ENCODE assay signal across 18 mouse cellular contexts in the genomic region with DNA sequence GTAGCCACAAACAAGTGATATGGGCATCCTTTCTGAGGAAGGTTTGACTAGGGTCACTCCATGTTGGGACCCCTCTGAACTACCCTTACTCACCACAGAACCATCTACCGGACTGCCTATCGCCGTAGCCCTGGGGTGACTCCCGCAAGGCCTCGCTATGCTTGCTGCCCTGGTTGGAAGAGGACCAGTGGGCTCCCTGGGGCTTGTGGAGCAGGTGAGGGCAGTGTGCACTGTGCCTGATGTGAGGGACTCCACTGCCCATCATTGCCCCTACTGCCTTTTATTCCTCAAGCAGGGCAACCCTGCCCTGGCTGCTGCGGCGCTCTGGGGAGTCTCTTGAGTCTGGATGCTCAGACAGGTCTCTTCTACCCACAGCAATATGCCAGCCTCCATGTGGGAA. TPM values are rescaled to one million over a fixed set of nuclear protein-coding genes. Genes with fewer than 3 reads are reported as not detected.
DNase-seq lines count a peak whose midpoint lies in the region; ATAC-seq and TF ChIP-seq lines count a peak whose summit lies in the region.
"Had no signal": no experiment of that assay in that cellular context is flagged by ENCODE, and none has a peak within 500 bp of the region (broad histone marks: within the 10 kb centered on the region; RNA-seq: fewer than 3 reads in every experiment).

No protein-coding gene starts in this region.

- intact Hi-C loops in heart, postnatal 25 days (cut with DNase I), result no loop called here

- H3K9me3 ChIP-seq in heart, embryonic 14.5 days (ENCODE audit: control insufficient read depth, low read length), result no peaks in the 10 kb centered on the region
- H3K9me3 ChIP-seq in kidney, postnatal 0 days (replicated peaks; ENCODE audit: low read length), result no peaks in the 10 kb centered on the region
- H3K9me3 ChIP-seq in embryonic facial prominence, embryonic 14.5 days (ENCODE audit: control insufficient read depth, low read length), result no peaks in the 10 kb centered on the region
- no peaks in the 10 kb centered on the region for H3K9me3 ChIP-seq in intestine, postnatal 0 days (ENCODE audit: control insufficient read depth)
- H3K9me3 ChIP-seq: liver, embryonic 15.5 days had no signal

- no peak for DNase-seq in heart, postnatal 25 days (ENCODE audit: low spot score)
- DNase-seq in kidney, postnatal 0 days (ENCODE audit: low spot score), result no peak
- DNase-seq in kidney, postnatal 4 days, result no peak
- no peak for DNase-seq in embryonic facial prominence, embryonic 14.5 days (ENCODE audit: low spot score)
- no peak for DNase-seq in thymus, postnatal 36 days
- DNase-seq: midbrain, embryonic 14.5 days; thymus, postnatal 25 days had no signal

- peak overlapping the region; percentile 78 for H3K4me2 ChIP-seq in heart, embryonic 14.5 days (ENCODE audit: low read length)
- H3K4me2 ChIP-seq in kidney, postnatal 0 days (ENCODE audit: low read length), result peak overlapping the region; percentile 76
- H3K4me2 ChIP-seq in embryonic facial prominence, embryonic 14.5 days (ENCODE audit: low read depth, low read length), result no peak overlapping the region
- H3K4me2 ChIP-seq in intestine, postnatal 0 days (replicated peaks; ENCODE audit: low read depth), result peak overlapping the region; percentile 37; the same call in 1 of the 2 replicates
- H3K4me2 ChIP-seq: liver, embryonic 15.5 days had no signal

- 87% methylated on average over 7 of the region's 7 CpGs for WGBS in heart, embryonic 14.5 days
- 89% methylated on average over 7 of the region's 7 CpGs for WGBS in kidney, postnatal 0 days
- 94% methylated on average over 7 of the region's 7 CpGs for WGBS in embryonic facial prominence, embryonic 14.5 days
- 95% methylated on average over 7 of the region's 7 CpGs for WGBS in intestine, postnatal 0 days

- H3K27ac ChIP-seq in heart, embryonic 14.5 days (replicated peaks in 1 of 2; ENCODE audit: control insufficient read depth in 1 of 2, insufficient read depth in 1 of 2, low read depth in 2 of 2, low read length in 2 of 2), result peak overlapping the region in 1 of 2 experiments; percentile 37; a peak in 1 of 4 replicates
- H3K27ac ChIP-seq in kidney, postnatal 0 days, result peak overlapping the region; percentile 70; the same call in 1 of the 2 replicates
- H3K27ac ChIP-seq in embryonic facial prominence, embryonic 14.5 days (replicated peaks; ENCODE audit: low read depth, low read length), result no peak overlapping the region
- no peak overlapping the region for H3K27ac ChIP-seq in intestine, postnatal 0 days (ENCODE audit: low read depth, low read length)
- H3K27ac ChIP-seq: liver, embryonic 15.5 days had no signal

- H3K4me3 ChIP-seq in heart, embryonic 14.5 days (ENCODE audit: control insufficient read depth in 1 of 2, insufficient read depth in 1 of 2, low read depth in 1 of 2, low read length in 2 of 2), result no peak overlapping the region; a peak in 1 of 4 replicates
- peak overlapping the region; percentile 53; the same call in 1 of the 2 replicates for H3K4me3 ChIP-seq in kidney, postnatal 0 days (replicated peaks; ENCODE audit: low read depth, low read length)
- no peak overlapping the region for H3K4me3 ChIP-seq in embryonic facial prominence, embryonic 14.5 days (ENCODE audit: low read depth, low read length)
- no peak overlapping the region for H3K4me3 ChIP-seq in intestine, postnatal 0 days (ENCODE audit: low read depth, low read length)
- H3K4me3 ChIP-seq: erythroblast, embryonic 14.5 days; liver, embryonic 15.5 days had no signal

- no peaks in the 10 kb centered on the region for H3K27me3 ChIP-seq in heart, embryonic 14.5 days (ENCODE audit: control insufficient read depth, insufficient read depth, low read length)
- no peaks in the 10 kb centered on the region for H3K27me3 ChIP-seq in kidney, postnatal 0 days (ENCODE audit: insufficient read depth, low read length)
- H3K27me3 ChIP-seq in embryonic facial prominence, embryonic 14.5 days (replicated peaks; ENCODE audit: control insufficient read depth, insufficient read depth, low read length), result no peaks in the 10 kb centered on the region
- no peaks in the 10 kb centered on the region for H3K27me3 ChIP-seq in intestine, postnatal 0 days (replicated peaks; ENCODE audit: control insufficient read depth, insufficient read depth, low read length)

- peak overlapping the region; percentile 81; the same call in 1 of the 2 replicates for H3K9ac ChIP-seq in heart, embryonic 14.5 days (ENCODE audit: low read length)
- H3K9ac ChIP-seq in kidney, postnatal 0 days (ENCODE audit: low read depth, low read length), result peak overlapping the region; percentile 51; the same call in 1 of the 2 replicates
- 0 out of 2 replicates have a peak overlapping the region, but pooled peaks have one; percentile 10 for H3K9ac ChIP-seq in embryonic facial prominence, embryonic 14.5 days (ENCODE audit: low read depth, low read length)
- no peak overlapping the region for H3K9ac ChIP-seq in intestine, postnatal 0 days (ENCODE audit: low read depth, low read length)
- H3K9ac ChIP-seq: liver, embryonic 15.5 days had no signal

- H3K36me3 ChIP-seq in heart, embryonic 14.5 days (ENCODE audit: control insufficient read depth, insufficient read depth, low read length), result peaks cover 44% of the 10 kb centered on the region
- H3K36me3 ChIP-seq in kidney, postnatal 0 days (ENCODE audit: insufficient read depth, low read length), result peaks cover 18% of the 10 kb centered on the region
- H3K36me3 ChIP-seq in embryonic facial prominence, embryonic 14.5 days (ENCODE audit: control insufficient read depth, insufficient read depth, low read length), result peaks cover 15% of the 10 kb centered on the region; the same call in 1 of the 2 replicates
- H3K36me3 ChIP-seq in intestine, postnatal 0 days (ENCODE audit: control insufficient read depth, insufficient read depth), result peaks cover 40% of the 10 kb centered on the region

- ATAC-seq in heart, embryonic 14.5 days (ENCODE audit: insufficient number of reproducible peaks, insufficient read depth, low FRiP score, low read depth), result no peak
- no peak for ATAC-seq in kidney, postnatal 0 days (replicated peaks; ENCODE audit: low FRiP score, low read depth)
- ATAC-seq in embryonic facial prominence, embryonic 14.5 days (ENCODE audit: low read depth), result no peak
- ATAC-seq in intestine, postnatal 0 days, result no peak
- ATAC-seq: CD4-positive, CD25-positive, alpha-beta regulatory T cell, adult 4 months had no signal

- no peak for TF ChIP-seq CTCF in kidney, postnatal 0 days (IDR thresholded peaks at IDR 0.05; ENCODE audit: low read depth)
- no peak for TF ChIP-seq CTCF in intestine, postnatal 0 days (IDR thresholded peaks at IDR 0.05; ENCODE audit: low read depth)

- peaks cover 8 to 16% of the 10 kb centered on the region in 2 experiments; a peak in 3 of 4 replicates for H3K4me1 ChIP-seq in heart, embryonic 14.5 days (ENCODE audit: control insufficient read depth in 2 of 2, insufficient read depth in 2 of 2, low read length in 2 of 2)
- H3K4me1 ChIP-seq in kidney, postnatal 0 days (replicated peaks; ENCODE audit: insufficient read depth, low read length), result no peaks in the 10 kb centered on the region; the same call in 1 of the 2 replicates
- H3K4me1 ChIP-seq in embryonic facial prominence, embryonic 14.5 days (ENCODE audit: control insufficient read depth, insufficient read depth, low read length), result no peaks in the 10 kb centered on the region
- 0 out of 2 replicates have a peak, but pooled peaks cover 1% of the 10 kb centered on the region for H3K4me1 ChIP-seq in intestine, postnatal 0 days (replicated peaks; ENCODE audit: control insufficient read depth, insufficient read depth, low read length)

RNA-seq across cellular contexts. Expression of a gene that starts 3.8 kb away (rescaled TPM):
- not detected in 2 replicates for polyA plus RNA-seq in heart, embryonic 14.5 days (2014; fragmentation: Nextera tagmentation; extraction: Ambion mirVana)
- total RNA-seq in heart, postnatal 25 days (2021), result not detected
- not detected in 2 replicates for polyA plus RNA-seq in kidney, postnatal 0 days (2015; fragmentation: Nextera tagmentation; extraction: Ambion mirVana)
- not detected in 2 replicates for polyA plus RNA-seq in embryonic facial prominence, embryonic 14.5 days (2014; fragmentation: Nextera tagmentation; extraction: Ambion mirVana)
- not detected in 2 replicates for polyA plus RNA-seq in intestine, postnatal 0 days (2015; fragmentation: Nextera tagmentation; extraction: Ambion mirVana)
- total RNA-seq: common myeloid progenitor, adult 5-6 weeks; left cerebral cortex, adult 8-10 months; neutrophil, adult 5-6 weeks had no signal
- polyA plus RNA-seq: CD4-positive, CD25-positive, alpha-beta regulatory T cell, adult 4 months; erythroblast, embryonic 14.5 days; gonadal fat pad, adult 2 months; large intestine, adult 2 months; liver, embryonic 15.5 days; midbrain, embryonic 14.5 days; stomach, embryonic 14.5 days had no signal

RNA-seq across cellular contexts. Expression of a gene that starts 10.5 kb away (rescaled TPM):
- polyA plus RNA-seq in heart, embryonic 14.5 days (2014; fragmentation: Nextera tagmentation; extraction: Ambion mirVana), result 161 and 177 TPM in 2 replicates
- 100 to 1,000 TPM; 149 to 179 TPM for total RNA-seq in heart, postnatal 25 days (2021)
- 199 and 211 TPM in 2 replicates for polyA plus RNA-seq in kidney, postnatal 0 days (2015; fragmentation: Nextera tagmentation; extraction: Ambion mirVana)
- 110 and 119 TPM in 2 replicates for polyA plus RNA-seq in embryonic facial prominence, embryonic 14.5 days (2014; fragmentation: Nextera tagmentation; extraction: Ambion mirVana)
- 54.4 and 65.2 TPM in 2 replicates for polyA plus RNA-seq in intestine, postnatal 0 days (2015; fragmentation: Nextera tagmentation; extraction: Ambion mirVana)
- polyA plus RNA-seq: CD4-positive, CD25-positive, alpha-beta regulatory T cell, adult 4 months had no signal

RNA-seq across cellular contexts. Expression of a gene that starts 13.9 kb away (rescaled TPM):
- polyA plus RNA-seq in heart, embryonic 14.5 days (2014; fragmentation: Nextera tagmentation; extraction: Ambion mirVana), result 24.0 and 24.7 TPM in 2 replicates
- total RNA-seq in heart, postnatal 25 days (2021), result 10 to 100 TPM; 49.7 to 51.6 TPM
- 53.8 and 57.1 TPM in 2 replicates for polyA plus RNA-seq in kidney, postnatal 0 days (2015; fragmentation: Nextera tagmentation; extraction: Ambion mirVana)
- polyA plus RNA-seq in embryonic facial prominence, embryonic 14.5 days (2014; fragmentation: Nextera tagmentation; extraction: Ambion mirVana), result 25.1 and 26.7 TPM in 2 replicates
- polyA plus RNA-seq in intestine, postnatal 0 days (2015; fragmentation: Nextera tagmentation; extraction: Ambion mirVana), result 124 and 128 TPM in 2 replicates

RNA-seq across cellular contexts. Expression of a gene that starts 38.0 kb away (rescaled TPM):
- polyA plus RNA-seq in heart, embryonic 14.5 days (2014; fragmentation: Nextera tagmentation; extraction: Ambion mirVana), result 13.3 and 15.2 TPM in 2 replicates
- total RNA-seq in heart, postnatal 25 days (2021), result 10 to 100 TPM; 26.9 to 28.9 TPM
- polyA plus RNA-seq in kidney, postnatal 0 days (2015; fragmentation: Nextera tagmentation; extraction: Ambion mirVana), result 27.3 and 29.5 TPM in 2 replicates
- polyA plus RNA-seq in embryonic facial prominence, embryonic 14.5 days (2014; fragmentation: Nextera tagmentation; extraction: Ambion mirVana), result 31.1 and 40.1 TPM in 2 replicates
- 6.8 and 6.9 TPM in 2 replicates for polyA plus RNA-seq in intestine, postnatal 0 days (2015; fragmentation: Nextera tagmentation; extraction: Ambion mirVana)
- total RNA-seq: neutrophil, adult 5-6 weeks had no signal
- polyA plus RNA-seq: erythroblast, embryonic 14.5 days had no signal
